Mouse (Mus musculus) midbrain, embryonic 13.5 days (tissue): ENCODE data around the gene Carmil2. TPM values are rescaled to one million over a fixed set of nuclear protein-coding genes. Genes with fewer than 3 reads are reported as not detected.

Experiments
- ATAC-seq: fragments of 200-750 bp; cut with Nextera tagmentation; 2 replicates; pipeline ENCODE4 v1.8.0; 2017; ENCODE audit warnings: mild to moderate bottlenecking, moderate TSS enrichment, moderate library complexity
- H3K27ac ChIP-seq: fragments of 300-500 bp; sonication (generic); 2 replicates; pipeline ENCODE4 v1.5.1; 2015; ENCODE audit warnings: inconsistent platforms, mild to moderate bottlenecking, moderate library complexity
- H3K27me3 ChIP-seq: fragments of 300-500 bp; sonication (generic); 2 replicates; pipeline ENCODE4 v1.6.1; 2015; ENCODE audit warnings: mild to moderate bottlenecking, inconsistent platforms
- H3K36me3 ChIP-seq: fragments of 300-500 bp; sonication (generic); 2 replicates; pipeline ENCODE4 v1.6.1; 2015; ENCODE audit warnings: mild to moderate bottlenecking, inconsistent platforms
- H3K4me1 ChIP-seq: fragments of 300-500 bp; sonication (generic); replicated peaks from 2 replicates; pipeline ENCODE4 v1.6.1; 2015; ENCODE audit warnings: inconsistent platforms
- H3K4me2 ChIP-seq: fragments of 300-500 bp; sonication (generic); replicated peaks from 2 replicates; pipeline ENCODE4 v1.6.1; 2015; ENCODE audit warnings: moderate library complexity, mild to moderate bottlenecking, inconsistent platforms
- H3K4me3 ChIP-seq: fragments of 300-500 bp; sonication (generic); replicated peaks from 2 replicates; pipeline ENCODE4 v1.5.1; 2015; ENCODE audit warnings: mild to moderate bottlenecking, inconsistent platforms
- H3K9ac ChIP-seq: fragments of 300-500 bp; sonication (generic); replicated peaks from 2 replicates; pipeline ENCODE4 v1.6.1; 2015; ENCODE audit warnings: mild to moderate bottlenecking, inconsistent platforms
- H3K9me3 ChIP-seq: fragments of 300-500 bp; sonication (generic); 2 replicates; pipeline ENCODE4 v1.6.1; 2016; ENCODE audit warnings: mild to moderate bottlenecking, inconsistent platforms
- WGBS: fragments of 180-500 bp; shearing (Covaris S2); methylation state at CpG from one replicate; pipeline ENCODE4 v1.1.7; 2015; 5-methylcytosine and 5-hydroxymethylcytosine counted together
- polyA plus RNA-seq: library from polyadenylated mRNA; unstranded; fragments of >200 nt; fragmentation: Nextera tagmentation; extraction: Ambion mirVana; gene quantifications from 2 replicates; pipeline ENCODE4 v1.2.1, GENCODE M21; 2015

The Carmil2 gene
- polyA plus RNA-seq, 1 experiment from 2014 or later = 12.5 TPM

DNA sequence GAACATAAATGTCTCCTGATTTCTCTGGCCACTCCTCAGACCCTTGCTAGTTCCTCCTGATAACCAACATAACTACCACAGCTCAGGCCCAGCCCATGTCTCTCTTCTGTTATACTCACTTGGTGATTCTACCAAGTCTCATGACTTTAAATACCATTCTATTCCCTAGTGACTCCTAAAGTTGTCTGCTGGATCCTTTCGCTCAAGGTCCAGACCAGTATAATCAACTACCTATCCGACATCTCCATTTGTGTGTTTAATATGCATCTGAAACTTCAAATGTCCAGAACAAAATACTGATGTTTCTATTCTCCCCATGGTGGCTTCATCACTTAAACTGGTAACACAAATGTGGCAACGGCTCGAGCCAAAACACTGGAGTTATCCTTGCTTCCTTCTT lies 57.2 kb downstream of the Carmil2 start:
- 95% methylated on average over 4 of the region's 4 CpGs for WGBS
- Histone ChIP-seq H3K4me2 (no peak overlapping the region), H3K4me1 (peaks cover 4% of the 10 kb centered on the region), H3K36me3 (0 out of 2 replicates have a peak, but pooled peaks cover 4% of the 10 kb centered on the region), H3K27ac (no peak overlapping the region), H3K9me3 (no peaks in the 10 kb centered on the region), H3K27me3 (no peaks in the 10 kb centered on the region), H3K4me3 (no peak overlapping the region), H3K9ac (no peak overlapping the region)
- ATAC-seq = no peak

Other genes starting within 250 kb of the Carmil2 start
- 93.1 and 111 TPM in 2 replicates for gene Tppp3, start 214.7 kb upstream of the Carmil2 start, polyA plus RNA-seq
- gene Zdhhc1, start 189.4 kb upstream of the Carmil2 start, polyA plus RNA-seq = 26.2 and 31.3 TPM in 2 replicates
- 11.6 and 16.9 TPM in 2 replicates for gene Hsd11b2, start 167.5 kb upstream of the Carmil2 start, polyA plus RNA-seq
- 177 and 182 TPM in 2 replicates for gene Atp6v0d1, start 120.2 kb upstream of the Carmil2 start, polyA plus RNA-seq
- gene Ripor1, start 81.0 kb upstream of the Carmil2 start, polyA plus RNA-seq = 22.6 and 25.9 TPM in 2 replicates
- gene Ctcf, start 49.7 kb upstream of the Carmil2 start, polyA plus RNA-seq = 135 and 136 TPM in 2 replicates
- gene Agrp, start 48.9 kb upstream of the Carmil2 start, polyA plus RNA-seq = 0.80 and 1.1 TPM in 2 replicates
- gene Acd, start 14.8 kb downstream of the Carmil2 start, polyA plus RNA-seq = 94.7 and 101 TPM in 2 replicates
- gene Pard6a, start 14.9 kb downstream of the Carmil2 start, polyA plus RNA-seq = 42.5 and 43.6 TPM in 2 replicates
- 0.13 and 0.31 TPM in 2 replicates for gene 4933405L10Rik, start 21.4 kb downstream of the Carmil2 start, polyA plus RNA-seq
- gene Enkd1, start 21.9 kb downstream of the Carmil2 start, polyA plus RNA-seq = 14.4 and 15.9 TPM in 2 replicates
- gene Gfod2, start 72.4 kb downstream of the Carmil2 start, polyA plus RNA-seq = 90.0 and 92.7 TPM in 2 replicates
- 13.8 and 15.9 TPM in 2 replicates for gene Ranbp10, start 141.1 kb downstream of the Carmil2 start, polyA plus RNA-seq
- gene Tsnaxip1, start 141.5 kb downstream of the Carmil2 start, polyA plus RNA-seq = 0.36 and 0.58 TPM in 2 replicates
- gene Cenpt, start 167.0 kb downstream of the Carmil2 start, polyA plus RNA-seq = 60.9 and 64.9 TPM in 2 replicates
- gene Thap11, start 168.9 kb downstream of the Carmil2 start, polyA plus RNA-seq = 58.9 and 62.2 TPM in 2 replicates
- 253 and 263 TPM in 2 replicates for gene Nutf2, start 174.3 kb downstream of the Carmil2 start, polyA plus RNA-seq
- gene Edc4, start 194.6 kb downstream of the Carmil2 start, polyA plus RNA-seq = 54.6 and 56.6 TPM in 2 replicates
- gene Nrn1l, start 207.3 kb downstream of the Carmil2 start, polyA plus RNA-seq = 0.49 and 0.75 TPM in 2 replicates
- 13.5 and 14.7 TPM in 2 replicates for gene Pskh1, start 214.2 kb downstream of the Carmil2 start, polyA plus RNA-seq
- 2.6 and 2.9 TPM in 2 replicates for gene Ctrl, start 247.6 kb downstream of the Carmil2 start, polyA plus RNA-seq